In the genomic region with DNA sequence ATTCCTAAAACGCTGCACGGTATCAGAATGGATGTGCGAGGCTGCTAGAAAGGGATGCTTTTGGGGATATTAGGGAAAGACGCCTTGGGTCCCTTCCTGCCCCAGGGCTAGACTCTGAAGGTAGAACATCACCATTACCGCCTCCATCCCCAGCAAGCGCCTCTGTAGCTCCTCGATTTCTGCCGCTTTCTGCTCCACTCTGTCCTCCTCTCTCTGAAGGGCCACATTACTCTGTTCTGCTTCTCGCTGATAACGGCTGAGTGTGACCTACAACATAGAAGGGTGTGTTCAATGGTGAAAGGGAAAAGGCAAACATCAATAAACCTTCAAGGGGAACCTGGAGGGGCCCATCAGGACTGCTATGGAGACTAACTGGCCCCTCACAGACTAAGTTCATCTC, we compare ENCODE assay signal across 23 mouse cellular contexts. TPM values are rescaled to one million over a fixed set of nuclear protein-coding genes. Genes with fewer than 3 reads are reported as not detected.
DNase-seq lines count a peak whose midpoint lies in the region; ATAC-seq and TF ChIP-seq lines count a peak whose summit lies in the region.
"Had no signal": no experiment of that assay in that cellular context is flagged by ENCODE, and none has a peak within 500 bp of the region (broad histone marks: within the 10 kb centered on the region; RNA-seq: fewer than 3 reads in every experiment).

No protein-coding gene starts in this region.

- peak overlapping the region; percentile 17 to 69; a peak in 2 of 4 replicates for H3K27ac ChIP-seq in heart, embryonic 14.5 days (replicated peaks in 1 of 2; ENCODE audit: control insufficient read depth in 1 of 2, insufficient read depth in 1 of 2, low read depth in 2 of 2, low read length in 2 of 2)
- 0 out of 2 replicates have a peak overlapping the region, but pooled peaks have one; percentile 23 for H3K27ac ChIP-seq in midbrain, embryonic 10.5 days (replicated peaks)
- no peak overlapping the region for H3K27ac ChIP-seq in midbrain, postnatal 0 days (ENCODE audit: low read depth, low read length)
- H3K27ac ChIP-seq in liver, embryonic 14.5 days = peak overlapping the region; percentile 36
- H3K27ac ChIP-seq in hindbrain, embryonic 10.5 days = no peak overlapping the region
- H3K27ac ChIP-seq: embryonic facial prominence, embryonic 13.5 days; left cerebral cortex, adult 2 months had no signal

- no peak for TF ChIP-seq CTCF in midbrain, postnatal 0 days (IDR thresholded peaks at IDR 0.05)
- TF ChIP-seq CTCF in liver, embryonic 14.5 days (IDR thresholded peaks at IDR 0.05; ENCODE audit: low read depth) = no peak

- no peak overlapping the region for H3K4me3 ChIP-seq in heart, embryonic 14.5 days (ENCODE audit: control insufficient read depth in 1 of 2, insufficient read depth in 1 of 2, low read depth in 1 of 2, low read length in 2 of 2)
- H3K4me3 ChIP-seq in midbrain, embryonic 10.5 days = no peak overlapping the region
- no peak overlapping the region for H3K4me3 ChIP-seq in midbrain, postnatal 0 days (ENCODE audit: low read depth, low read length)
- H3K4me3 ChIP-seq in liver, embryonic 14.5 days (ENCODE audit: insufficient read depth in 1 of 2, low read depth in 2 of 2, low read length in 2 of 2) = no peak overlapping the region
- H3K4me3 ChIP-seq in hindbrain, embryonic 10.5 days = no peak overlapping the region
- H3K4me3 ChIP-seq: embryonic facial prominence, embryonic 13.5 days; forebrain, embryonic 12.5 days; left cerebral cortex, adult 2 months; limb, embryonic 13.5 days had no signal

- no peaks in the 10 kb centered on the region for H3K27me3 ChIP-seq in heart, embryonic 14.5 days (ENCODE audit: control insufficient read depth, insufficient read depth, low read length)
- no peaks in the 10 kb centered on the region for H3K27me3 ChIP-seq in midbrain, embryonic 10.5 days (ENCODE audit: low read depth, poor library complexity, severe bottlenecking)
- no peaks in the 10 kb centered on the region for H3K27me3 ChIP-seq in midbrain, postnatal 0 days (ENCODE audit: insufficient read depth, low read length)
- H3K27me3 ChIP-seq in liver, embryonic 14.5 days (ENCODE audit: control insufficient read depth, insufficient read depth, low read length) = no peaks in the 10 kb centered on the region
- H3K27me3 ChIP-seq in hindbrain, embryonic 10.5 days (ENCODE audit: insufficient read depth, poor library complexity, severe bottlenecking) = no peaks in the 10 kb centered on the region
- H3K27me3 ChIP-seq: embryonic facial prominence, embryonic 13.5 days; forebrain, embryonic 12.5 days; limb, embryonic 13.5 days had no signal

- H3K4me1 ChIP-seq in heart, embryonic 14.5 days (ENCODE audit: control insufficient read depth in 2 of 2, insufficient read depth in 2 of 2, low read length in 2 of 2) = peaks cover 19 to 24% of the 10 kb centered on the region in 2 experiments
- H3K4me1 ChIP-seq in midbrain, embryonic 10.5 days = no peaks in the 10 kb centered on the region
- no peaks in the 10 kb centered on the region for H3K4me1 ChIP-seq in midbrain, postnatal 0 days (ENCODE audit: insufficient read depth, low read length)
- peaks cover 9 to 22% of the 10 kb centered on the region in 2 experiments for H3K4me1 ChIP-seq in liver, embryonic 14.5 days (replicated peaks; ENCODE audit: control insufficient read depth in 2 of 2, insufficient read depth in 2 of 2, low read length in 1 of 2)
- no peaks in the 10 kb centered on the region for H3K4me1 ChIP-seq in hindbrain, embryonic 10.5 days (replicated peaks)
- H3K4me1 ChIP-seq: embryonic facial prominence, embryonic 13.5 days; forebrain, embryonic 12.5 days had no signal

- 0 out of 2 replicates have a peak, but pooled peaks have one; percentile 33 for TF ChIP-seq EP300 in liver, embryonic 14.5 days (IDR thresholded peaks at IDR 0.05; ENCODE audit: low read depth)

- H3K9ac ChIP-seq in heart, embryonic 14.5 days (ENCODE audit: low read length) = no peak overlapping the region
- no peak overlapping the region for H3K9ac ChIP-seq in midbrain, postnatal 0 days (replicated peaks; ENCODE audit: low read length, poor library complexity, severe bottlenecking)
- H3K9ac ChIP-seq in liver, embryonic 14.5 days (replicated peaks) = no peak overlapping the region
- H3K9ac ChIP-seq: embryonic facial prominence, embryonic 13.5 days; forebrain, embryonic 12.5 days; limb, embryonic 13.5 days had no signal

- 76% methylated on average over 10 of the region's 10 CpGs for WGBS in heart, embryonic 14.5 days
- WGBS in midbrain, embryonic 10.5 days = 90% methylated on average over 10 of the region's 10 CpGs
- WGBS in midbrain, postnatal 0 days = 95% methylated on average over 10 of the region's 10 CpGs
- 60% methylated on average over 10 of the region's 10 CpGs for WGBS in liver, embryonic 14.5 days (ENCODE audit: insufficient replicate concordance)
- WGBS in hindbrain, embryonic 10.5 days = 90% methylated on average over 10 of the region's 10 CpGs

- H3K4me2 ChIP-seq in heart, embryonic 14.5 days (ENCODE audit: low read length) = no peak overlapping the region
- H3K4me2 ChIP-seq in midbrain, postnatal 0 days (ENCODE audit: low read depth, low read length, poor library complexity, severe bottlenecking) = no peak overlapping the region
- H3K4me2 ChIP-seq in liver, embryonic 14.5 days (ENCODE audit: low read depth) = peak overlapping the region; percentile 35
- H3K4me2 ChIP-seq: embryonic facial prominence, embryonic 13.5 days; forebrain, embryonic 12.5 days; limb, embryonic 13.5 days had no signal

- DNase-seq in heart, postnatal 4 days = no peak
- DNase-seq in midbrain, embryonic 10.5 days (ENCODE audit: low spot score) = no peak
- DNase-seq in midbrain, postnatal 0 days (ENCODE audit: low spot score) = no peak
- DNase-seq in liver, embryonic 14.5 days (ENCODE audit: low read depth in 3 of 3, low spot score in 3 of 3) = peak; percentile 40 to 56 (median 45)
- DNase-seq in adrenal gland, adult 2 months = no peak
- no peak for DNase-seq in hindbrain, embryonic 10.5 days (ENCODE audit: low spot score)
- DNase-seq: adrenal gland, postnatal 36 days; cerebellum, adult 9-10 months; gastrocnemius, postnatal 25 days; kidney, adult 18-20 months; kidney, postnatal 14 days; thymus, adult 2 months had no signal

- H3K36me3 ChIP-seq in heart, embryonic 14.5 days (ENCODE audit: control insufficient read depth, insufficient read depth, low read length) = no peaks in the 10 kb centered on the region
- H3K36me3 ChIP-seq in midbrain, embryonic 10.5 days = no peaks in the 10 kb centered on the region
- no peaks in the 10 kb centered on the region for H3K36me3 ChIP-seq in midbrain, postnatal 0 days (ENCODE audit: insufficient read depth, low read length)
- no peaks in the 10 kb centered on the region for H3K36me3 ChIP-seq in liver, embryonic 14.5 days (replicated peaks; ENCODE audit: control insufficient read depth, insufficient read depth, low read depth)
- no peaks in the 10 kb centered on the region for H3K36me3 ChIP-seq in hindbrain, embryonic 10.5 days
- H3K36me3 ChIP-seq: forebrain, embryonic 12.5 days; limb, embryonic 13.5 days had no signal

- H3K9me3 ChIP-seq in heart, embryonic 14.5 days (ENCODE audit: control insufficient read depth, low read length) = no peaks in the 10 kb centered on the region
- H3K9me3 ChIP-seq in midbrain, embryonic 10.5 days (replicated peaks) = no peaks in the 10 kb centered on the region
- no peaks in the 10 kb centered on the region for H3K9me3 ChIP-seq in midbrain, postnatal 0 days (ENCODE audit: low read length)
- H3K9me3 ChIP-seq in liver, embryonic 14.5 days (ENCODE audit: control insufficient read depth, low read length) = no peaks in the 10 kb centered on the region
- no peaks in the 10 kb centered on the region for H3K9me3 ChIP-seq in hindbrain, embryonic 10.5 days
- H3K9me3 ChIP-seq: embryonic facial prominence, embryonic 13.5 days; forebrain, embryonic 12.5 days; limb, embryonic 13.5 days had no signal

- ATAC-seq in heart, embryonic 14.5 days (ENCODE audit: insufficient number of reproducible peaks, insufficient read depth, low FRiP score, low read depth) = no peak
- no peak for ATAC-seq in midbrain, postnatal 0 days (ENCODE audit: low FRiP score)
- peak; percentile 84 for ATAC-seq in liver, embryonic 14.5 days (ENCODE audit: insufficient read depth)
- ATAC-seq: hindbrain, embryonic 16.5 days; midbrain, embryonic 16.5 days had no signal

RNA-seq across cellular contexts. Expression of a gene that starts 20.4 kb away (rescaled TPM):
- not detected in 2 replicates for polyA plus RNA-seq in heart, embryonic 14.5 days (2014; fragmentation: Nextera tagmentation; extraction: Ambion mirVana)
- not detected for total RNA-seq in heart, postnatal 4 days (2021)
- polyA plus RNA-seq in midbrain, embryonic 10.5 days (2016; fragmentation: Nextera tagmentation; extraction: Ambion mirVana) = not detected in 2 replicates
- total RNA-seq in midbrain, postnatal 0 days (2014; rRNA removed) = not detected in 2 replicates
- not detected in 2 replicates for polyA plus RNA-seq in midbrain, postnatal 0 days (2015; fragmentation: Nextera tagmentation; extraction: Ambion mirVana)
- not detected in 2 replicates for polyA plus RNA-seq in liver, embryonic 14.5 days (2012; rRNA removed)
- not detected in 2 replicates for polyA plus RNA-seq in liver, embryonic 14.5 days (2014; fragmentation: Nextera tagmentation; extraction: Ambion mirVana)
- total RNA-seq in adrenal gland, adult 2 months (2021) = not detected
- polyA plus RNA-seq in adrenal gland, adult 2 months (2012; rRNA removed) = not detected in 2 replicates
- not detected in 2 replicates for polyA plus RNA-seq in hindbrain, embryonic 10.5 days (2016; fragmentation: Nextera tagmentation; extraction: Ambion mirVana)
- total RNA-seq: adrenal gland, postnatal 36 days; ES-E14; gastrocnemius, postnatal 25 days; heart, postnatal 10 days; left cerebral cortex, adult 2 months; megakaryocyte, adult 5-6 weeks had no signal
- polyA plus RNA-seq: cortical plate, adult 2 months; embryonic facial prominence, embryonic 13.5 days; forebrain, embryonic 12.5 days; hindbrain, embryonic 16.5 days; limb, embryonic 13.5 days; midbrain, embryonic 16.5 days; thymus, adult 2 months had no signal

RNA-seq across cellular contexts. Expression of a gene that starts 36.1 kb away (rescaled TPM):
- 7.1 and 7.2 TPM in 2 replicates for polyA plus RNA-seq in heart, embryonic 14.5 days (2014; fragmentation: Nextera tagmentation; extraction: Ambion mirVana)
- 10 to 100 TPM in 1 of 2 experiments, 1 to 10 TPM in 1; 8.1 to 10.2 TPM for total RNA-seq in heart, postnatal 4 days (2021)
- 3.9 and 4.1 TPM in 2 replicates for polyA plus RNA-seq in midbrain, embryonic 10.5 days (2016; fragmentation: Nextera tagmentation; extraction: Ambion mirVana)
- total RNA-seq in midbrain, postnatal 0 days (2014; rRNA removed) = 10.0 and 11.1 TPM in 2 replicates
- polyA plus RNA-seq in midbrain, postnatal 0 days (2015; fragmentation: Nextera tagmentation; extraction: Ambion mirVana) = 5.9 and 6.3 TPM in 2 replicates
- polyA plus RNA-seq in liver, embryonic 14.5 days (2012; rRNA removed) = 5.7 and 6.2 TPM in 2 replicates
- 7.4 and 7.8 TPM in 2 replicates for polyA plus RNA-seq in liver, embryonic 14.5 days (2014; fragmentation: Nextera tagmentation; extraction: Ambion mirVana)
- 10 to 100 TPM; 13.2 to 13.8 TPM for total RNA-seq in adrenal gland, adult 2 months (2021)
- 6.8 and 7.1 TPM in 2 replicates for polyA plus RNA-seq in adrenal gland, adult 2 months (2012; rRNA removed)
- 3.5 and 3.7 TPM in 2 replicates for polyA plus RNA-seq in hindbrain, embryonic 10.5 days (2016; fragmentation: Nextera tagmentation; extraction: Ambion mirVana)

RNA-seq across cellular contexts. Expression of a gene that starts 40.0 kb away (rescaled TPM):
- 26.1 and 26.4 TPM in 2 replicates for polyA plus RNA-seq in heart, embryonic 14.5 days (2014; fragmentation: Nextera tagmentation; extraction: Ambion mirVana)
- 10 to 100 TPM; 31.8 to 31.9 TPM for total RNA-seq in heart, postnatal 4 days (2021)
- polyA plus RNA-seq in midbrain, embryonic 10.5 days (2016; fragmentation: Nextera tagmentation; extraction: Ambion mirVana) = 44.8 and 48.6 TPM in 2 replicates
- total RNA-seq in midbrain, postnatal 0 days (2014; rRNA removed) = 67.9 and 87.7 TPM in 2 replicates
- 81.7 and 84.4 TPM in 2 replicates for polyA plus RNA-seq in midbrain, postnatal 0 days (2015; fragmentation: Nextera tagmentation; extraction: Ambion mirVana)
- 4.3 and 5.6 TPM in 2 replicates for polyA plus RNA-seq in liver, embryonic 14.5 days (2012; rRNA removed)
- 8.8 and 9.7 TPM in 2 replicates for polyA plus RNA-seq in liver, embryonic 14.5 days (2014; fragmentation: Nextera tagmentation; extraction: Ambion mirVana)
- 10 to 100 TPM; 40.5 to 41.9 TPM for total RNA-seq in adrenal gland, adult 2 months (2021)
- 5.4 and 5.6 TPM in 2 replicates for polyA plus RNA-seq in adrenal gland, adult 2 months (2012; rRNA removed)
- 43.0 and 45.5 TPM in 2 replicates for polyA plus RNA-seq in hindbrain, embryonic 10.5 days (2016; fragmentation: Nextera tagmentation; extraction: Ambion mirVana)

Comparison
In these comparisons a context has a peak if more than half of its experiments do, and no peak if none do; other contexts are left out.
1. H3K27ac ChIP-seq: peak in heart, embryonic 14.5 days (2 of 2), midbrain, embryonic 10.5 days (single experiment) and liver, embryonic 14.5 days (single experiment); none in midbrain, postnatal 0 days (single experiment) and hindbrain, embryonic 10.5 days (single experiment).
2. DNase-seq: peak in liver, embryonic 14.5 days (3 of 3); none in heart, postnatal 4 days (single experiment), midbrain, embryonic 10.5 days (single experiment), midbrain, postnatal 0 days (single experiment), adrenal gland, adult 2 months (single experiment) and hindbrain, embryonic 10.5 days (single experiment).